Comparison of ENCODE assay signal across 14 mouse cellular contexts in the genomic region with DNA sequence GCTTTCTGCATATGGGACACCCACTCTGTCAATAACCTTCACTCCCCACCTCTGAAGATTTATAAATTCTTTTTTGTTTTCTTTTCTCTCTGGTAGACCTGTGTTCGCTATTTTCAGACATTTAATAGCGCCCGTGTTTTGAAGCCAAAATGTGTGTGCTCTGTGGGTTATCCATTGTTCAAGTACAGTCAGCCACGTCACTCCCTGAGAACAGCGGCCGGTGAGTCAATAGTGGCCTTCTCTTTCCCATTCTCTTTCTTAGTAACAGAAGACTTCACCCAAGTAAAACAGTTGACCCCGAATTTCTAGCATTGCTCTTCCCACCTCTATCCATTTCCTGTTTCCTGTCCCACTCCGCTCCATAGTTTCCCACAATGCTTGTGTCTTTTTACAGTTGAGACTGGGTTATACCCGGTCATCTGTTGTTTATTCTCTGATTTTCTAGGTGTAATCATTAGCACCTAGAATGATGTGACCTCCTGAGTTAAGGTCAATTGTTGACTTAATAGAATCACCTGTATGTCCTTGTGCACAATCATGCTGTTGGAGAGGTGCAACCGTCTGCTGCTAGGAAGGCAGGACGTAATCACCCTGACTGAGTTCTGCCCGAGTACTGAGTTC. TPM values are rescaled to one million over a fixed set of nuclear protein-coding genes. Genes with fewer than 3 reads are reported as not detected.
"Had no signal": no experiment of that assay in that cellular context is flagged by ENCODE, and none has a peak within 500 bp of the region (broad histone marks: within the 10 kb centered on the region; RNA-seq: fewer than 3 reads in every experiment).

No protein-coding gene starts in this region.

- H3K27me3 ChIP-seq: limb, embryonic 15.5 days; liver, embryonic 13.5 days; neural tube, embryonic 15.5 days had no signal

- H3K4me3 ChIP-seq: limb, embryonic 15.5 days; liver, embryonic 13.5 days; midbrain, embryonic 10.5 days; myocyte; neural tube, embryonic 15.5 days had no signal

- H3K9ac ChIP-seq: limb, embryonic 15.5 days; liver, embryonic 13.5 days; neural tube, embryonic 15.5 days had no signal

- DNase-seq: kidney, postnatal 25 days; layer of hippocampus, adult 9-11 months; layer of hippocampus, postnatal 36 days; liver, embryonic 13.5 days; lung, adult 18-20 months; lung, postnatal 36 days; midbrain, embryonic 14.5 days; thymus, adult 2 months; thymus, postnatal 25 days had no signal

- H3K4me2 ChIP-seq: limb, embryonic 15.5 days; liver, embryonic 13.5 days; neural tube, embryonic 15.5 days had no signal

- H3K4me1 ChIP-seq: limb, embryonic 15.5 days; midbrain, embryonic 10.5 days; neural tube, embryonic 15.5 days had no signal

- H3K27ac ChIP-seq: limb, embryonic 15.5 days; liver, embryonic 13.5 days; midbrain, embryonic 10.5 days; neural tube, embryonic 15.5 days had no signal

- H3K9me3 ChIP-seq: limb, embryonic 15.5 days; liver, embryonic 13.5 days; midbrain, embryonic 10.5 days; neural tube, embryonic 15.5 days had no signal

RNA-seq across cellular contexts. Expression of a gene that starts 42.5 kb away (rescaled TPM):
- total RNA-seq: layer of hippocampus, adult 18-20 months; layer of hippocampus, postnatal 36 days had no signal
